Mouse (Mus musculus) liver, embryonic 14.5 days (tissue): ENCODE measurements around the gene Angel1.

Experiments
- CTCF ChIP-seq: IDR thresholded peaks from 2 replicates; pipeline ENCODE4 v1.5.1; 2016; ENCODE audit warnings: antibody characterized with exemption, low read depth, control low read depth
- EP300 ChIP-seq: IDR thresholded peaks from 2 replicates; pipeline ENCODE4 v1.6.1; 2016; ENCODE audit warnings: antibody characterized with exemption, low read depth

DNA sequence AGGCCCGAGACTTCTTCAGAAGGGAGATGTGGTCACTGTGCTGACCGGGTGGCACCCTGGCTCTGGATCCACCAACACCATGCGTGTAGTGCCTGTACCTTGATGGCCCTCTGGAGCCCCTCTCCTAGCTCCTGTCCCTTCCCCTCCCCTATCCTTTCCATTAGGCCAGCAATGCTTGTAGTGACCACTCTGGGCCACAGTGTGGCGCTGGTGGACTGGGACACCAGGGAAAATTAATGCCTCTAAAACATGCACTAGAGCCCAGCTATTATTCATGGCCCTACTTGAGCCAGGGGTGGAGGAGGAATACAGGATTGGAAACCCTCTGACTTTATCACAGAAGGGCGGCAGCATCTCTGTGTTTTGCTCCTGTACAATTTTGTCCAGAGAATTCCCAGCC is 10.9 kb downstream of the Angel1 start:
- TF ChIP-seq CTCF (peak; percentile 82), EP300 (no peak)
